In the genomic region with DNA sequence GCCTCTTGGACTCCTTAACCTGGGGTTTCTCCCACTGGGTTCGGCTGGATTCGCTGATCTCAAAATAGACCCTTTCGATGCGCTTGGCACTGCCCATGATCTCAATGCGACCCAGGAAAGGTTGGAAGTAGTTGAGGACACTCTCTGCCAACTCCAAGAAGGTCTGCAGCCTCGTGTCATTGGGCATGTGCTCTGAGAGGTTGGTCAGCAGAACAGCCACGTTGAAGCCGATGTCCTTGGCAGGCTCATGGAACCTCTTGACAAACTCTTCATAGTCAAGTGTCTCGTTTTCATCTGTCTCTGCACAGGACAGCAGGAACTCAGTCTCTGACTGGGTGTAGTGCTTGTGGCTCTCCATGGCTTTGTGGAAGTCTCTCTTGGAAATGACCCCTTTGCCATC, we compare ENCODE assay signal across 25 mouse cellular contexts.
DNase-seq lines count a peak whose midpoint lies in the region; ATAC-seq lines count a peak whose summit lies in the region.
"Had no signal": no experiment of that assay in that cellular context is flagged by ENCODE, and none has a peak within 500 bp of the region (broad histone marks: within the 10 kb centered on the region; RNA-seq: fewer than 3 reads in every experiment).

No protein-coding gene starts in this region.

- no peaks in the 10 kb centered on the region for H3K9me3 ChIP-seq in heart, embryonic 12.5 days (replicated peaks)
- H3K9me3 ChIP-seq in intestine, embryonic 16.5 days (ENCODE audit: control insufficient read depth, low read length), result no peaks in the 10 kb centered on the region
- H3K9me3 ChIP-seq: embryonic facial prominence, embryonic 12.5 days; embryonic facial prominence, embryonic 15.5 days; heart, embryonic 13.5 days; kidney, embryonic 15.5 days had no signal

- H3K27ac ChIP-seq in heart, embryonic 12.5 days (ENCODE audit: poor library complexity, severe bottlenecking), result no peak overlapping the region
- H3K27ac ChIP-seq in intestine, embryonic 16.5 days (ENCODE audit: low read length), result no peak overlapping the region
- H3K27ac ChIP-seq: embryonic facial prominence, embryonic 12.5 days; embryonic facial prominence, embryonic 15.5 days; gastrocnemius, adult 2 months; heart, embryonic 13.5 days; hindbrain, embryonic 14.5 days; hindbrain, postnatal 0 days; kidney, embryonic 15.5 days had no signal

- DNase-seq in heart, adult 11 months, result peak; percentile 94
- DNase-seq in heart, postnatal 25 days (ENCODE audit: low spot score), result no peak
- DNase-seq in heart, adult 8-10 months (ENCODE audit: low spot score), result peak; percentile 20
- peak; percentile 11 to 15 for DNase-seq in heart, postnatal 14 days
- DNase-seq: adrenal gland, adult 8-10 months; adrenal gland, postnatal 25 days; cerebellum, adult 18-20 months; cerebellum, adult 9-10 months; cerebellum, postnatal 14 days; forebrain, postnatal 0 days; gastrocnemius, adult 2 months; gastrocnemius, postnatal 14 days; kidney, adult 2 months had no signal

- H3K4me2 ChIP-seq in heart, embryonic 12.5 days, result no peak overlapping the region
- H3K4me2 ChIP-seq in intestine, embryonic 16.5 days (ENCODE audit: low read depth, low read length), result no peak overlapping the region
- H3K4me2 ChIP-seq: embryonic facial prominence, embryonic 12.5 days; embryonic facial prominence, embryonic 15.5 days; heart, embryonic 13.5 days; hindbrain, embryonic 14.5 days; kidney, embryonic 15.5 days had no signal

- H3K4me3 ChIP-seq in heart, embryonic 12.5 days, result no peak overlapping the region
- H3K4me3 ChIP-seq in intestine, embryonic 16.5 days (ENCODE audit: low read length), result no peak overlapping the region
- H3K4me3 ChIP-seq: embryonic facial prominence, embryonic 12.5 days; embryonic facial prominence, embryonic 15.5 days; gastrocnemius, adult 2 months; heart, embryonic 13.5 days; kidney, embryonic 15.5 days had no signal

- no peaks in the 10 kb centered on the region for H3K4me1 ChIP-seq in heart, embryonic 12.5 days (replicated peaks)
- H3K4me1 ChIP-seq in intestine, embryonic 16.5 days (ENCODE audit: control insufficient read depth, insufficient read depth, low read length), result no peaks in the 10 kb centered on the region
- H3K4me1 ChIP-seq: embryonic facial prominence, embryonic 12.5 days; embryonic facial prominence, embryonic 15.5 days; heart, embryonic 13.5 days; kidney, embryonic 15.5 days had no signal

- intact Hi-C loops in heart, postnatal 25 days (cut with DNase I), result no loop called here
- intact Hi-C loops in heart, postnatal 14 days (cut with DNase I), result no loop called here

- no peaks in the 10 kb centered on the region for H3K27me3 ChIP-seq in heart, embryonic 12.5 days (replicated peaks)
- no peaks in the 10 kb centered on the region for H3K27me3 ChIP-seq in intestine, embryonic 16.5 days (replicated peaks; ENCODE audit: control insufficient read depth, insufficient read depth, low read length)
- H3K27me3 ChIP-seq: embryonic facial prominence, embryonic 12.5 days; embryonic facial prominence, embryonic 15.5 days; heart, embryonic 13.5 days; kidney, embryonic 15.5 days had no signal

- 79% methylated on average over 9 of the region's 9 CpGs for WGBS in heart, embryonic 12.5 days
- 89% methylated on average over 9 of the region's 9 CpGs for WGBS in intestine, embryonic 16.5 days

- H3K36me3 ChIP-seq in heart, embryonic 12.5 days, result peaks cover 66% of the 10 kb centered on the region
- no peaks in the 10 kb centered on the region for H3K36me3 ChIP-seq in intestine, embryonic 16.5 days (ENCODE audit: control insufficient read depth, insufficient read depth, low read length)
- H3K36me3 ChIP-seq: embryonic facial prominence, embryonic 12.5 days; embryonic facial prominence, embryonic 15.5 days; kidney, embryonic 15.5 days had no signal

- no peak overlapping the region for H3K9ac ChIP-seq in heart, embryonic 12.5 days
- H3K9ac ChIP-seq in intestine, embryonic 16.5 days (ENCODE audit: low read depth, low read length), result no peak overlapping the region
- H3K9ac ChIP-seq: embryonic facial prominence, embryonic 12.5 days; embryonic facial prominence, embryonic 15.5 days; forebrain, postnatal 0 days; heart, embryonic 13.5 days; hindbrain, embryonic 14.5 days; kidney, embryonic 15.5 days had no signal

- ATAC-seq in heart, embryonic 12.5 days (ENCODE audit: insufficient number of reproducible peaks, low FRiP score), result no peak
- no peak for ATAC-seq in intestine, embryonic 16.5 days
- ATAC-seq: activated CD4-positive, CD25-positive, alpha-beta regulatory T cell, adult 4 months; forebrain, embryonic 14.5 days; forebrain, postnatal 0 days; hindbrain, postnatal 0 days; inflammation-experienced regulatory T-cells, adult 6 months; intestine, postnatal 0 days had no signal
